Mouse (Mus musculus): ENCODE measurements around the gene Ppp1r12c.

Gene Ppp1r12c

DNA sequence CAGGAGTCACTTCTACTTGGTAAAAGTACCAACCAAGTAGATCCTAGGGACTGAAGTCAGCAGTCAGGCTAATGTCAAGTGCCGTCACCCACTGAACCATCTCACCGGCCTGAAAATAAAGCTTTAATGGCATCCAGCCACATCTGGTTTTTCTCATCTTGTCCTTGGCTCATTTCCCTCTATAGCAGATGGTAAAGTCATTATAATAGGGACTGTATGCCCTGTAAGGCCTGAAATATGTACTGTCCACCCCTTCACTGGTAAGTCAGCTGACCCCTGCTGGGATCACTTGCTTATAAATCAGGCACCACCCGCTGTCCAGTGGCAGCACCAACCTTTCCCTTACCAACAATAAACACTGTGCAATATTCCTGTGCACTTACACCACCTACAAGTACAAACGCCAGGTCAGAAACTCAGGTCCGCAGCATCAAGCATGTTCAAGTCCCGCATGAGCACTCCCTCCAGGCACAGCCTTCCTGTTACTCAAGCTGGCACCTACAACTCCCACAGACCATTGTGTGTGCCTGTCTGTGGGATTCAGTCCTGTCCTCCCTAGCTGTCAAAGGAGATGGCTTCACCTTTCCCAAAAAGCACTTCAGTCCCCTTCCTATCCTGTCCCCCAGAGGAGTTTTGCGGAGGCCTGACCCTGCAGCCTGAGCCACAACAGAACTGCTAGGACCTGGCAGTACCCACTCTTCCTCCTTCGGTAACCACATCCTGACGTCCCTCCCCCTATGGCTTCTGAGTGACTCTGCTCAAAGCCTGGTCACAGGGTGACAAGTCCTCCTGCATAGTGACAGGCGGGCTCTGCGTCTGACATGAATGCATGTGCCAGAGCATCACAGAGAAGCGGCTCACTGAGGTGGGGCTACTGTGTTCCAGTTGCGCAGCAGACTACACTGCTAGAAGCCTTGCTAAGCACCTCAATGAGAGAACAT, 8.9 kb downstream of the Ppp1r12c start:
- DNase-seq (ENCODE audit: low read depth), result peak; percentile 72

DNA sequence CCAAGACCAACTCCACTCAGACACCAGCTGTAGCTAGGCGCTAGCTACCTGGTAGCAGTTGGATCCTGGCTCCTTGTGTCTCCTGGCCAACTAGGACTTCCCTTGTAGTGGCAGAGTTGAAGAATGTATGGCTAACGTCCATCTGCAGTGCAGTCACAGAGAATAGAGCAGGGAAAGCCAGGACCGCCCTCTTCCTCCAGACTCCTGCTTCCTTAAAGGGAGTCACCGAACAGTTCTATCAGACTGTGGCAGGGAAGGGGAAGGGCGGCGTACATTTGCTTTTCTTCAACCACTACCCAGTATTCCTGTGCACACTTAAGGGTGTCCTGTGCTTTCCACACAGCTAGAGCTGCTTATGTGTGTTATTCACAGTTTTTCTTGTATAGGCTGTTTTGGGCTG, 10.2 kb downstream of the Ppp1r12c start:
- no peak for DNase-seq (ENCODE audit: low read depth)

DNA sequence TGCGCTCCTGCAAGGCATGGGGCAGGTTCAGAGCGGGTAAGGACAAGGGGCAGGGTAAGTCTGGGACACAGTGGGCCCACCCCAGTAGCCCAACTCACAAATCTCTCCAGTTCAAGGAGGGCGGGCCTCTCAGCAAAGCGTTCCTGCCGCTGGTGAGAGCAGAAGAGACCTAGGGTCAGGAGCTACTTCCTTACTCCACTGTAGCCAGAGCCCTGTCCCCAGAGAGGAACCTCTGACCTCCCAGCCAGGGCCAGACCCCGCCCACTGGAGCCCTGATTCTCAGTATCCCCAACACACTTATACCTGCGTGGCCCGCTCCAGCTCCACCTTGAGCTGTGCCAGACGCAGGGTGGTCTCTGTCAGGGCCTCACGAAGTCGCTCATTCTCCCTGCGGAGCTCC, 19.2 kb downstream of the Ppp1r12c start:
- DNase-seq (ENCODE audit: low read depth), result no peak

- peak; percentile 77 for DNase-seq (ENCODE audit: low read depth)
Observed at GRCm38 (mm10) chr7:4479674-4480073, 21.8 kb downstream of the Ppp1r12c start.

DNA sequence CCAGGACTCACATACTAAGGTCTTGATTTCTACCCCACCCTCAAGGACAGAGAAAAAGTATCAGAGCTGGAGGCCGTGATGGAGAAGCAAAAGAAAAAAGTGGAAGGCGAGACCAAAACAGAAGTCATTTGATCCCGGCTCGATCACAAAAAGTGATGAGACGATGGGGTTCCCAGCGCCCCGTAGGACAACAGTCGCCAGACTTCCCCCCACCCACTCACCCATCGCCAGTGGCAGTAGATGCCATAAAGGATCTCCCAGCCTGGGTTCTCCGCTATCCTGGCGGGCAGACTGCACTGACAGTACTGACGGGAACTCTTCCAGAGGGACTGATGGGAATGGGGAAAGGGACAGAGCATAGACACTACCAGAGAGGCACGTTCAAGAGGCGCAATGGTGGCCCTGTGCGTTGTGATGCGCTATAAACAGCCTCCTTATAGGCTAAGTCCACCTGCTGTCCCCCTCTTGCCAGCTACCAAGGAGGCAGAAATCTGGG, 22.6 kb downstream of the Ppp1r12c start:
- no peak for DNase-seq (ENCODE audit: low read depth)

DNA sequence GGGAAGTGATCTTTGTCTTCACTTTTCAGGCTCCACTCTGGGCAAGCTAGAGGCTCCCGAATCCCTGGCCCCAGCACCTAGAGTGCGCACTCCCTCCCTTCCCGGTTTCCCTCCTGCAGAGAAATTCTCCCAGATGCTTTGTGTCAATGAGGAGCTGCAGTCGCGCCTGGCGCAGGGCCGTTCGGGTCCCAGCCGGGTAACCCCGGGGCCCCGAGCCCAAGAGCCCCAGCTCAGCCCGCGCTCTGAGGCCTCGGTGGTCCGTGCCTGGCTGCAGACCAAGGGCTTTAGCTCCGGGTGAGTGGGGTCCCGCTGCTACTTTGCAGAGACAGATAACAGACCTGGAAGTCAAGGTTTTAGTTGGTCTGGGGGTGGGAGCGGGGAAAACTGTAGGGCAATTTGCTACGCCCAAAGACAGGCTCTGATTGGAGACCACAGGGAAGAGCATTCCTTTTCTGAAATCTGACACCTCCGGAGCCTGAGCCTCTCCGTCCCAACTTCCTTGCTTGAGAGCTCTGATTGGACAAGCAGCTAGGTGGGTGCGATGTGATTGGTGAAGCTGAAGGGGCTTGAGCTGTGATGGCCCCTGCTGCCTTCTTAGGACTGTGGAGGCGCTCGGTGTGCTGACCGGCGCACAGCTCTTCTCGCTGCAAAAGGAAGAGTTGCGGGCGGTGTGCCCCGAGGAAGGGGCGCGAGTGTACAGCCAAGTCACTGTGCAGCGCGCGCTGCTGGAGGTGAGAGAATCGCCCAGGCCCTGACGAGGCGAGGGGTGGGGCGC, 23.3 kb downstream of the Ppp1r12c start:
- DNase-seq (ENCODE audit: low read depth), result no peak

GRCm38 (mm10) chr7:4473940-4474339, 27.5 kb downstream of the Ppp1r12c start:
- no peak for DNase-seq (ENCODE audit: low read depth)

DNA sequence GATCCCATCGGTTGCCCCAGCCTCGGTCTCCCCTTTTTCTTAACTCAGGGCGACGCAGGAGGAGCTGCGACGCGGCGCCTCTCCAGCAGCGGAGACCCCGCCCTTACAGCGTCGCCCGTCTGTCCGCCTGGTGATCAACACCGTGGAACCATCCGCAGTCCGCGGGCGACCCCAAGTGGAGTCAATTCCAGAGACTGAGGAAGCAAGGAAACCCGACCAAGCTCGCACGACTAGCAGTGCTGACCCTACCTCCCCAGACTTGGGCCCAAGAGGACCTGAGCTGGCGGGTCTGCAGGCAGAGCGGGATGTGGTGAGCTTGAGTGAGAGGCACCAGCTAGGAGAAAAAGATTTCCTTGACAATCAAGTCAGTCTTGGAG, 30.3 kb downstream of the Ppp1r12c start:
- DNase-seq (ENCODE audit: low read depth), result peak; percentile 38

- DNase-seq (ENCODE audit: low read depth), result peak; percentile 47
Observed at GRCm38 (mm10) chr7:4470275-4471178, 31.0 kb downstream of the Ppp1r12c start.

DNA sequence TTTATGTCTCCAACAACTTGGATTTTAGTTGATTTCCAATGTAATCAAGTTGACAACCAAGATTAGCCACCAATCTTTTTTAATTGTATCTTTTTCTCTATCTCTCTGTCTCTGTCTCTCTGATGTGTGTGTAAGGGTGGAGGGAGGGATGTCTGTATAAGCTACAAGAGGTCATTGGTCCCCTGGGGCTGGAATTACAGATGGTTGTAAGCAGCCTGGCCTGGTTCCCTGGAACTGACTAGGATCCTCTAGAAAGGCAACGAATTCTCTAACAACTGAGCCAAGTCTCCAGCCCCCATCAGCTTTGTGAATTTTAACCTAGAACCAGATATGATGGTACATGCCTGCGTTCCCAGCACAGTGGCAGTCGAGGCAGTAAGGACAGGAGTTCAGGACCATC, 33.7 kb downstream of the Ppp1r12c start:
- DNase-seq (ENCODE audit: low read depth), result no peak

- DNase-seq (ENCODE audit: low read depth), result peak; percentile 59
Observed at GRCm38 (mm10) chr7:4464194-4464824, 37.2 kb downstream of the Ppp1r12c start.

- peak; percentile 66 for DNase-seq (ENCODE audit: low read depth)
Observed at GRCm38 (mm10) chr7:4460576-4461434, 40.7 kb downstream of the Ppp1r12c start, which contains the start of gene Eps8l1. Gene Eps8l1, plus strand, starts transcription at chr7:4460674.

DNA sequence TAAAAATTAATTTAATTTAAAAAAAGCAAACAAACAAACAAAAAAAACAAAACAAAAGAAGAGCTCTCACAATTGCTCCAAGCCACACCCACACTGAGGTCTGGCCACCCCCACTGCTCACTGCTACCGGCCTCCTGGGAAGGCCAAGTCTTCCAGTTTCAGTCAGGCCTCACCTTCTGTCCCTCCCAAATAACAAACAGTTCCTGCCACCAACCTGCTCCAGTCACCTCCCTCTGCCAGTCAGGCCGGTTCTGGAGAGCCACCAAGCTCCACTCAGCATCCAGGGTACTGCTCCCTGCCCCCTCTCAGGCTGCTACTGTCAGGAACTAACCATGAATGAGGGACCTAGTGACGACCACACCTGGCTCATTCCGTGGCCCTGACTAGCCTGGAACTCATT, 48.8 kb downstream of the Ppp1r12c start:
- no peak for DNase-seq (ENCODE audit: low read depth)

GRCm38 (mm10) chr7:4449211-4449610, 52.3 kb downstream of the Ppp1r12c start:
- no peak for DNase-seq (ENCODE audit: low read depth)

DNA sequence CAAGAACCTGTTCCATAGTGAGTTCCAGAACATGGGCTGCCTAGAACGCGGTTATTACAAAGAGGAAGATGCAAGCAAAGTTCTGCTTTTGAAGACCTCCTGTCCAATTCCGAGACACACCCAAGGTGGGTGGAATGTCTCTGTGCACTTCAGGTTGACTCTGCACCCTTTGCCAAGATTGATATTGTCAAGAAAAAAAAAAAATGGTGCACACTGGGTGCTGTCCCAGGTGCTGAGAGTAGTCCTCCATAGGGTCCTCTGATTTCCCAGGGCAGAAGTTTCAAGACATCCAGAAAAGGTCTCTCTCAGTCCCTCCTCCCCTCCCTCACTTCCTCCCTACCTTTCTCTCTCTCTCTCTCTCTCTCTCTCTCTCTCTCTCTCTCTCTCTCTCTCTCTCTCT, 53.0 kb downstream of the Ppp1r12c start:
- no peak for DNase-seq (ENCODE audit: low read depth)

DNA sequence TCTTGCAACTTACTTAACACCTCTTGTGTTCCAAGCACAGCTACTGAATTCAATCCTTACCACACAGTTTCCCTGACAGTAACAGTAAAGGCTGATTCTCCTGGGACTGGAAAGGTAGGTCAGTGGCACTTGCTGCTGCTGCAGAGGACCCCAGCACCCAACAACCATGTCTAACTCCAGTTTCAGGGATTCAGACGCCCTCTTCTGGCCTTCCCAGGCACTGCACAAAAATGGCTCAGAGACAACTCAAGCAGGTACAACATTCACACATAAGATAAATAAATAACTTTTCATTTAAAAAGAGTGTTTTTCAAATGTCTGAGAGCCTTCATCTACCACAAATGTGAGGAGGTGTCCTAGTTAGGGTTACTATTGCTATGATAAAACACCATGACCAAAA, 54.3 kb downstream of the Ppp1r12c start:
- DNase-seq (ENCODE audit: low read depth), result peak; percentile 47

DNA sequence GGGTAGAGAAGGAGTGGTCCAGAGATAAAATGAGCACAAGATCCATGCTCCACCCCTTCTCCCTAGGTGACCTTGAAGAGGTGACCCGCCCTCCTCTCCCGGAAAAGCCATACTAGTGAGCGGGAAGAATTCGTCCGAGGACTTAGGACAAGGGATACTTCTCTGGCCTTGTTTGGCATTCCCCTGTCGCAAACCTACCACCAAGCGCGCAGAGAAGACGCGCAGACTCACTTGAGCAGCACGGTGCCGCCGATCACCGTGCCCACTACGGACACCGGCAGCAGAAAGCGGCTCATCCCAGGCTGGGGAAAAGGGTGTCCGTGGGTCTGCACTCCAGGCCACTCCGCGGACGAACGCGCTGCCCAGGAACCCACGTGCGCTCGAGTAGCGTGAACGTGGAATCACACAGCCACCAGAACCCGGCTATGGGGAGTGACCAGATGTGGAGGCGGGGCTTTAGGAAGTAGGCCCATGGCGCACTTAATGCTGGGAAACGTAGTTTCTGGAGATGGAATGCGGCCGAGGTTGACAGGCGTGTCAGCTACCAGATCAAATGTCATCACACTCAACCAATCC, 56.2 kb downstream of the Ppp1r12c start, which contains the start of gene Rdh13:
Gene Rdh13, minus strand, starts transcription at position 434 of the 576 bp plus-strand sequence.
- peak; percentile 86 for DNase-seq (ENCODE audit: low read depth)

DNA sequence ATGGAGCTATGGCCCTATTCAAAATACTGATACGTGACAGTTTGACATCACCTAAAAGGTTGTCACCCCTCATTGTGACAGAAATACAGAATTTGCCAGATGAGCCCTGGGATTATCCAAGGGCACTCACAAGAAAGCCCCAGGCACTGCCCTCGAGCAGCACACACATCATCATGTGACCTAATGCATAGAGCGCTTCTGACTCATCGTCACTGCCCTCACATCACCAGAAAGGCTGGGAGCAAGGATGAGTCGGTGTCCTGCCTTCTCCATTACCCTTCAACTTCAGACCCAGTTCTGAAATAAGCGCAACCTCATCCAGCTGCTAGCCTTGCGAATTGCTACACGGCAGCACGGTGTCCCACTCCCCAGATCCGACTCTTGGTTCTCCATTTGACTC, 60.9 kb downstream of the Ppp1r12c start:
- no peak for DNase-seq (ENCODE audit: low read depth)

- no peak for DNase-seq (ENCODE audit: low read depth)
Observed at GRCm38 (mm10) chr7:4437721-4438120, 63.8 kb downstream of the Ppp1r12c start.

- no peak for DNase-seq (ENCODE audit: low read depth)
Observed at GRCm38 (mm10) chr7:4432026-4432425, 69.5 kb downstream of the Ppp1r12c start.

Data from naive thymus-derived CD4-positive, alpha-beta T cell, adult 2 months (primary cell).